Mouse (Mus musculus): Measurements from ENCODE around the gene Idh2.

GRCm38 (mm10) chr7:80098389-80098976, 16.7 kb downstream of the Idh2 start:
- TF ChIP-seq POLR2A (IDR thresholded peaks at IDR 0.05; ENCODE audit: control insufficient read depth in 1 of 2, insufficient read depth in 1 of 2, low read depth in 1 of 2, low read length in 2 of 2, poor library complexity in 1 of 2), result no peak
- no peak for TF ChIP-seq CTCF (IDR thresholded peaks at IDR 0.05 in 2 of 3, conservative IDR thresholded peaks at IDR 0.05 in 1 of 3; ENCODE audit: control insufficient read depth in 1 of 3, insufficient read depth in 1 of 3, low read depth in 2 of 3, low read length in 3 of 3, poor library complexity in 1 of 3, severe bottlenecking in 1 of 3)
